Mouse (Mus musculus): ENCODE measurements at regions not wholly inside any gene's neighbourhood (a gene's known extent, or its start where the extent isn't known, plus 50 kb on each side); places are given as distances from the start of the nearest gene placed in this dataset.

DNA sequence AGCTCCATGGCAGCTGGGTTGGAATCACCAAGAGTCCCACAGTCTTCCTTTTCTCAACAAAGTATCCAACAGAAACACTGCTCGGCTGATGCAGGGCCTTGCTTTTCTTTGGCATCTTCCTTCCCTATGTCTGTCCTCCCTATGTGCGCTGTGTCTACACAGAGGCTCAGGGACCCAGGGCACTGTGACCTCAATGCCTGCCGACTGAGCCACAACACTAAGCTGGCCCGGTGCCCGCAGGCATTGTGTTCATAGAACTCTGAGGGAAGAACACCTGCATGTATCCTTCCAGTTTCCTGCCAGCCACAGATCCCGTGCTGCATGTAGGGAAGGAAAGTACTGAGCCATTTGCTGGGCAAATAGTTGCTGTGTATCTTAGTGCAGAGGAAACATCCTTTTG is 109.2 kb downstream of the Ets2 start:
- peak; percentile 82 to 86 for DNase-seq

DNA sequence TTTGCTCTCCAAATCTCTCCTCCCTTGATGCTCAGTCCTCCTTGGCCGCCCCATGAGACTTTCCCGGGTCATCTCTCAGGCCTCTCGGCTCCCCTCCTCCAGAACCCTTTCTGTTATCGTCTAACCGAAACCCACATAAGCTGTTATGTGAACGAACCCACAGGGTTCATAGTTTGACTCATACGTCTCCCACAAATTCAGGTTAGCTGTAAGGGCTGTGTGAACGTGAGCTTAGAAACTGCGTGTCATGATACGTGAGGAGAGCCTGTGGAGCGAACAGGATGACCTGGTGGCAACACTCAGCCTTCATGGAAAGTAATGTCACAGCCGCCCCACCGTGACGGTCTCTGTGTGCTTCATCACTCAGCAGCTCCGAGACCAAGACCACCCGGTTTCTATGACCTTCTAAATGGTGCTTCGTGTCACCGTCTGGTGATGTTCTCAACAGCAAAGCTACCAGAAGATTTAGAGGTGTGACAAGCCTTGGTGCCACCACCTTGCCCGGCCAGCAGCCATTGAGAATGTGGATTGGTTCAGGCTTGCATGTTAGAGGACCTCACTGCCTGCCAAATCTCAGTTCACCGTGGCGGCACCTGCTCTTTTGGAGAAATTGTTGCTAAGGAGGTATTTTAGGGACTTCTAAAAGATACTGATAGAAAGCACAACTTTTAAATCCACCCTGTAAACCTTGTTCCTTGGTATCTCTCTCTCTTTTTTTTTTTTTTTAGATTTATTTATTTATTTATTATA is 107.4 kb downstream of the Ets2 start:
- DNase-seq, result no peak

DNA sequence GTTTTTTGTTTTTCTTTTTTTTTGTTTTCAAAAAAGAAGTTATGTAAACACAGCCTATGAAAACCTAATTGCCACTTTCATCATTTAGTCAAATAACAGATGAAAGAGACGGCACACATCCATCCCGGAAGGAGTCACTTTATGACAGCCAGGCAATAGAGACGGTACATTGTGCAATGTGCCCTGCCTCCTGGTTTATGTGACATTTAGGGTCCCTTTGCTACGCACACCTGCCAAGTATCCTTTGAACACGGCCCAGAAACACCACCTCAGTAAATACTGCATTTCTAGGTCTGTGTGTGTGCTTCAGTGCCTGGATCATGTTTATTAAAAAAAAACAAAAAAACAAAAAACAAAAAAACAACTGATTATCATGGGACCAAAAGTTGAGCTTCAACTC is 104.6 kb downstream of the Ets2 start:
- no peak for DNase-seq

DNA sequence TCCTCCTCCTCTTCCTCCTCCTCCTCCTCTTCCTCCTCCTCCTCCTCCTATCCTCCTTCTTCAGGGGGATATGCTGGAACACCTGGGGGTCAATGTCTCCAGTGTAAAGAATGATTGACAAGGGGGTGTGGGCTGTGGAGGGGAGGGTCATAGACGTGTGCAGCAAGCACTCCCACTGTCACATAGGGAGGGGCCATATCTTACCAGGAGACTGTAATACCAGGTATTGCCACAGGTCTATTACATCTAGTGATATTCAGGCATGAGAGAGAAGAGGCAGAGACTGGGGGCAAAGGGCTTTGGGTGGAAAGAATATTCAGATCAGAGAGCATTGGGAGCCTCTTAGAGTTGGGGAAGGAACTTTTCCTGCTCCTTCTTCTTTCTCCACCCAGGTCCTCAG is 102.3 kb downstream of the Ets2 start:
- DNase-seq, result no peak

DNA sequence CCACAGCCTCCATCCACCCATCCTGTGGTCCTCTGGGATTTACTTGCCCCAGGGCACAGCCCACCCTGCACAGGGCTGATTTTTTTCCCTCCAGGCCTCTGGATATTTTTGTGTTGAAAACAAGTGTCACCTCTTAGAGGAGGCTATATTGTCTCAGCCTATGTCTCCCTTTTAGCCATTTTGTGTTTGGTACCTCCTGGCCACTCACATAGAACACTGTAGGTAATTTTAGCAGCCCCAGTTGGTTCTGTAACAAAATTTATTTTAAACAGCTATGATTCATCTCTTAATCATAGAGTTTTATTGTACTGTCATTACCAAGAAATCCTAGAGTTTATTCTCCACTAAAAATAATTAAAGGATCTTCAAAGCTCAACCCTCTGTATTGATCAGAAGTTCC is 100.8 kb downstream of the Ets2 start:
- DNase-seq, result no peak

DNA sequence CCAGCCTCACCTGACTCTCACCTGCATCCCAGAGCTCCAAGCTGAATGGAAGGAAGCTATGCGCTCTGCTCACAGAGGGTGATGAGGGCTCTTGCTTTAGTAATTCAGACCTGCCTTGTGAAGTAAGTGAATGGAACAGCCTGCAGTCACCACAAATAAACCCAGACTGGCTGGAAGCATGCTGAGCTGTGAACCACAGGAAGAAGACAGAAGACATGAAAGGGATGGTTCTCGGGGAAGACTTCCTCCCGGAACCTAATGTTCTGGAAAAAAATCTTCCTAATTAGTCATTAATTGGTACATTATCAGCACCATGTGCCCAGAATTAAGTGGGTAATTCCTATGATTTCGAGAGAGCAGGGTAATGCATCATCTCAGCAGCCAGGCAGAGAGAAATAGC is 100.3 kb downstream of the Ets2 start:
- DNase-seq, result no peak

DNA sequence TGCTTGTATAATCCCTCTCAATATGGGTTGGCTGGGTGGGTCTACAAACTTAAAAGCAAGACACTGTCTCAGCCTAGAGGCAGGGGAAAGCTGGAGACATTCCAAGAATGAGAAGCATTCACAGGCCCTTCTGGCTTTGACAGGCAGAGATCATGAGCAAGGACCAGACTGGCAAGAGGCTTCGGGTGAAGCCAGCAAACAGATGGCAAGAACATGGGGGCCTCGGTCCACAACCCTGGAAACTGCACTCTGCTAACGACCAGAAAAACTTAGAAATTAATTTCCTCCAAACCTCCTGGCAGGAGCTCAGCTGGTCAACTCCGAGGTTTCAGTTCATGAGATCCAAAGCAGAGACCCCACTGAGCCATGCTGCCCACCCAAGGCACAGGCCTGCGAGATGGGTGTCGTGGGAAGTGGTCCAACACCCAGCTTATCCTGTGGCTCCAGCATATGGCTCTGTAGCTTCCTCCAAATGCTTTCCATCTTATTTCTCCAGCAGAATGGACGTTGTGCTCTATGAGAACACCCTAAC is 99.1 kb downstream of the Ets2 start:
- DNase-seq, result no peak

DNA sequence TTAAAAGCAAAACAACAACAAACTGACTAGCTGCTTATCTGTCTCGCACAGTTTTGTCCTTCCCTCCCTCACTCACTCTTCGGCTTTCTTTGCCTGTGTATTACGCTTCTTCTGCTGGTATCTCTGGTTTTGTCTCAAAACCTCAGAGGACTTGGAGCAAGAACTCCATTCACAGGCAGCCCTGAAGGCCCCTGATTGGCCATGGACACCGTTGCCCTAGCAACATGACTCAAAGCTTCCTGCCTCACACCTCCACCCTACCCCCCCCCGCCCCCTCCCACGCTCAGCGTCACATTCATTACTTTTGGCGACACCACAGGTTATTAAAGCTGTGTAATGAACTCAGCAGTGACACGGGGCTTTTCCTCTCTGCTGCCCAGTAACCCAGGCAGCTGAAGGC is 96.7 kb downstream of the Ets2 start:
- DNase-seq, result no peak

DNA sequence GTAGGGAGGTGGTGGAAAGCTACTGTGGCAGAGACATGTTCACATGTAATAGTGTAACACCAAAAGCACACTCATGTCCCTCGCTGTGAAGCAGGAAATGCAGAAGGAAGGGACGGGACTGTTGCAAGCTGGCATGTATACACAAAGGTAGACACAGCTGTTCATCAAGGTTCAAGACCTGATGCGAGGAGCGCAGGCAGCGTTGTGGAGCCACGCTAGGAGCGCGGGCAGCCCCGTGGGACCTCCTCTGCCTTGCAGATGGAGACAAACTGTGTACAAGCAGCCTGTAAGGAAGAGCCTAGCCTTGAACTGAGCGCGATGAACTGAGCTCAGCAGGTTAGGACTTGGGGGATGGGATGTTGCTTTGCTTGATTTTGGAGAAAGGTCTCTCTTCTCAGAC is 96.2 kb downstream of the Ets2 start:
- DNase-seq, result no peak

DNA sequence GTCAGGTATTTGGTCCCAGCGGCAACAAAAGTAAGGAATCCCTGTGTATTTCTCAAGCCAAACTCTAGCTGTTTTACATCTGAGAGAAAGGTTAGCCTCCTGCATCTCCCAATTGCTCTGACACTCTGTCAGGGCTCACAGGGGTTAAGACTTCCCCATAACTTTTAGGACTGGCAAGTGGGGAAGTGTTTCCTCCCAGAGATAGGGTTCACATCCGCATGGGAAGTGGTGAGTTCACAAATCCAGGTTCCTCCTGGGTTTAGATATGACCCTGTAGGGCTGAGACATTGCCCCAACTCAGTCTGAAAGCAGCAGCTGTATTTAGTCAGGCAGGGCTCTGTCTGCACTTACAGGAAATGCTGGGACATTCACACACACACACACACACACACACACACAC is 95.3 kb downstream of the Ets2 start:
- DNase-seq, result no peak

DNA sequence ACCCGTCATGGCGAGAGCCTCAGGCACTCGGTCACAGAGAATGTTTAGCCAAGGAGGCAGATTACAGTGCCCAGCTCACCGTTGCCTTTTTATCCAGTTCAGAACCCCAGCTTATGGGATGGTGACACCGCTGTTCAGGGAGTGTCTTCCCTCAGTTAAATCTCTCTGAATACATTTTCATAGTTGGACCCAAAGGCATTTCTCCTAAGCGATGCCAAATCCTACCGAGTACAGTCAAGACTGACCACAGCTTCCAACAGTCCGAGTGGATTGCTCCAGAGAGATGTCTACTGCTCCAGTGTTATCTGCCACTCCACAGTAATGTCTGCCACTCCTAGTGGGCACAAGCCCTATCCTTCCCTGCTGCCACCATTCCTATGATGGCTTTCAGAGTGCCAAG is 93.0 kb downstream of the Ets2 start:
- DNase-seq, result no peak

DNA sequence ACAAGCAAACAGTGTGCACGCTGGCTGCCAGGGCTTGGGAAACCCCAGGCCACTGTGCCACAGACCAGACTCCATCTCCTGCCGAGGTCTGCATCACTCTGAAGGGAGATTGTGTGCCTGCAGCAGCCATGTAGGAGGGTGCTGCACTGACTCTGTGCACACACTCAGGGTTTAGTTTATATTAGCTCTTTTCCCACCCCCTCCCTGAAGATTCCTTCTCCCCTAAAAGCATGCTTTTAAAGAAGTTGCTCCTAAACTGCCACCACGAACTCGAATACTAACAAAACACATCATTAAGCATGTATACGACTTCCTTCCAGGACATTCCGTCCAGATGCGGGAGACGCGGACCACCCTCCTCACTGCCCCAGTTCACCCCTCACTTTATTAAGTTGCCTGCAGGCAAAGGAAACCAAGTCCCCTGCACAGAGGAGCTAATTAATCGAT is 92.4 kb downstream of the Ets2 start:
- no peak for DNase-seq

DNA sequence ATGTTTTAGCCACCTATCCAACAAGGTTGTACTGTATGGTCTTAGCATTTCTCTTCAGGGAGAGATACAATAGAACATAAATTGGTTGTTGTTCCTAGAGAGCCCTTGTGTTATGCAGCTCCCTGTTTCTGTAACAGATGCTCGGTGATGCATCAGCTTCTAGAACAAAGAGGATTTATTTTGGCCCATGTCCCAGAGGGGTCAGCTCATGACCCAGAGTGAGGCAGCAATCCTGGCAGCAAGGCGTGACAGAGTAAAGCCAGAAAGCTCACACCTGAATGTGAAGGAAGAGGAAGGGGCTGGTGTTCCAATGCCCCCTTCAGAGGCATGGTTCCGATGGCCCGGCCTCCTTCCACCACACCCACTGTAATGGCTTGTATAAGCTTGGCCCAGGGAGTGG is 88.8 kb downstream of the Ets2 start:
- DNase-seq, result peak; percentile 40 to 59

DNA sequence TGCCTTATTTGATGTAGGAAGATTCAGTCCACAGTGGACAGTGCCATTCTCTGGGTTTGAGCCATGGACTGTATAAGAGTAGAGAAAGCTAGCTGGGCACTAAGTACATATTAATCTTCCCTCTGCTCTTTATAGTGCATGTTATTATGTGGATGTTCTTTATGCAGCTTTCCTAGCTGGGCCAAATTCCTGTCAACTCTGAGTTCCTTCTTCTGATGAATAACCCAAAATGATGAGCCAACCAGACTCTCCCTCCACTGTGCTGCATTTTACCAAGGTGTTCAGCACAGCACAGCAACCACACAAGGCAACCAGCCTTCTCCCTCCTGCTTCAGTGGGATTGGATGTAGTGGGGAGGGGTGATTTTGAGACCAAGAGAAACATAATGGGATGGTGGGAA is 87.7 kb downstream of the Ets2 start:
- no peak for DNase-seq

DNA sequence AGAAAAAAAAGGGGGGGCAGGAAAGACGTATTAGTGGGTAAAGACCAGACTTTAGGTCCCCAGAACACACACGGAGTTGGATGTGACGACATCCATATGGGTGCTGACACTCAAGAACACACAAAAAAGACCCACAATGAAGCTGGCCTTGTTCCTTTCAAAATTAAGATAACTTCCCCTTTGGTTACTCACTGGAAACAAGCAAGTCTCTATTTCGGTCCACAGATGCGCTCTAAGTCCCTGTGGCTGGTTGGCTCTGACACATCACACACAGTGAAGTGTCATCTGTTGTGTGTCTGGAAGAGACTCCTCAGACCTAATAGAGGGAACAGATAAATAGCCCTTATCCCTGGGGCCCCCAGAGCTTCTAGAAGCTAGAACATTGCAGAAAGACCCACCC is 79.8 kb downstream of the Ets2 start:
- DNase-seq, result no peak

DNA sequence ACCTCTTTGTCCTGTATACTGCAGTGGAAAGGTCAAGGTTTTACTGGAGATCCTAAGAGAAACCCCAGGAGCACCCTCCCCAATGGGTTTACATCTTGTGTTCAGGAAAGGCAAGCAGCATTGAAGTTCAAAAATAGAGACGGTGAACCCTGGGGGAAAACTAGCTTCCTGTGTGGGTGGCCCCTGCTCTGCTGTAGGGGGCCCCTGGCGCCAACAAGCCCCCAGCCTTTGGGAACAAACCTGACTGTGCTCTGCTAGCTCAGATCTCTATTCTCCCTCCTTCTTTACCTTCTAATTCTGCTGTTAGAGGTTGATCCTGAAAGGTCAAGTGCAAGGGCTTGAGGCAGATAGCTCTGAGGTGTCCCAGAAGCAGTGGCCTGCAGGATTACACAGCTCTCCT is 78.6 kb downstream of the Ets2 start:
- DNase-seq, result no peak

DNA sequence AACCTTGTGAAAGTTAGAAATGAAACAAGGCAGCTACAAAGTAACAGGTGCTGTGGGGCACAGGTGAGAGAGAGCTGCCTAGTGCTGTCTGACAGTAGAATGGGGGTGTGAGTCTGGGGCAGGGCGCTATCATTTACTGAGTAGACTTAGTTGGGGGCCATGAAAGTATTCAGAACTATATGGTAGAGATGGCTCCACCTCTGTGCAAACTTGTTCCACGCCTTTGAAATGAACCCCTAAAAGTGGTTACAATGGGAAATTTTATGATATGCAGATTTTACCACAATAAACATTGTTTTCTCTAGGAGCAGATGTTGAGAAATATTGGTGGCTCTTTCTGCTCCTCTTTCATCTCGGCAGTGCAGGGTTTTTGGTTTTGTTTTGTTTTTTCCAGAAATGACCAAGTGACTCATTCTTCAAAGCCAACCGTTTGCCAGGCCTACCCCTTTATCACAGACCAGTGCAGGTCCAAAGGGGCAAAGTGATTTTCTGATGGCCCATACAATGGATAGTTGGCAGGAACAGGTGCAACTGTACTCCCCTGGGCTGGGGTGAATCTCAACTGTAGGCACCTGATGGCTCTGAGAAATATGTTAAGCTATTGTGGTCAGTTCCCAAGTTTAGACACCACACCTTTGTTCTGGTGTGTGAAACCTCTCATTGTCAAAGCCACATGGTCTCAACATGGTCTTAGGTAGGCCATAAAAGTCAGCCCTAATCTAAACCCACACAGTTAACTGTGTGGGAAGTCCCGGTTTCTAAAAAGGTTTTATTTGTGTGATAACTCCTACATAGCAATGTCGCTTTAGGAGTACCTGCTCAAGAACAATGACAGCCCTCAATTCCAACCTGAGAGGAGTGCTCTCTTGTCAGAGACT is 77.2 kb downstream of the Ets2 start:
- no peak for DNase-seq

DNA sequence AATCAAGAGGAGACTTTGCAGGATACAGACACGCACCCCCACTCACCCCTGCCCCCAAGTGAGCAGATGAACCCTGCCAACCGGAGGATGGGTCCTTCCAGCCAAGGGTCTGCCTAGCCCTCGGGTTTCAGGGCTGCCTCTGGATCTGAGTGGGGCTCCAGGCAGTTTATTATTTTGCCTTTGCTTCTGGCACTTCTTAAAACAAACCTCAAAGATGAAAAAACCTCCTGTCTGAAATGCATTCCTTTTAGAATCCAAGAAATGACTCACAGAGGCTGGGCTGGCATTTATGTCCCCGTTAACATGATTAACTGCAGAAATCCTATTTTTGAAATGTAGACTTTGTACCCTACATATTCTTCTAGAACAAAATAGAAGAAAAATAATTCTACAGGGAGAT is 76.3 kb downstream of the Ets2 start:
- no peak for DNase-seq

DNA sequence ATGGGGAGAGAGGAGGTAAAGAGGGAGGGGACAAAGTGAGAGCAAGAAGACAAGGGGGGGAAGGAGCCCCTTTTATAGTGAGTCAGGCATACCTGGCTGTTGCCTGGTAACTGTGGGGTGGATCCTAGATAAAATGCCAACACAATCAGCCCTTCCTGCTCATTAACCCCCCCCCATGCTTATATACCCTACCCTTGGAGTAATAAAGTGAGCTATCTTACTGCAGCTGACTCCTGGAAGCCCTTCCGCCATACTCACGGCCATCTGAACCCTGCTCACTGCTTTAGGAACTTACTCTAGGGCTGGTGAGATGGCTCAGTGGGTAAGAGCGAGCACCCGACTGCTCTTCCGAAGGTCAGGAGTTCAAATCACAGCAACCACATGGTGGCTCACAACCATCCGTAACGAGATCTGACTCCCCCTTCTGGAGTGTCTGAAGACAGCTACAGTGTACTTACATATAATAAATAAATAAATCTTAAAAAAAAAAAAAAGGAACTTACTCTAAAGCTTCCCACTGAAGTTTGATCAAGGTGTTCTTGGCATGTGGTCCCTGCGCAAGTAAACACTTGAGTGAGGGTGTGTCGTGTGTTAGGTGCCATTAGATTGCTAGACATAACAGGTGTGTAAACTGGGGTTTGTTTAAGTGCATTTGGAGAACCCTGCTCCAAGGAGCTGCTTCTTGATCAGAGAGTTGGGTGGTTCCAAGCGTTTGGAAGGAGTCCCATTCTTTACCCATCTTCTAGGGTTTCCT is 74.9 kb downstream of the Ets2 start:
- no peak for DNase-seq

DNA sequence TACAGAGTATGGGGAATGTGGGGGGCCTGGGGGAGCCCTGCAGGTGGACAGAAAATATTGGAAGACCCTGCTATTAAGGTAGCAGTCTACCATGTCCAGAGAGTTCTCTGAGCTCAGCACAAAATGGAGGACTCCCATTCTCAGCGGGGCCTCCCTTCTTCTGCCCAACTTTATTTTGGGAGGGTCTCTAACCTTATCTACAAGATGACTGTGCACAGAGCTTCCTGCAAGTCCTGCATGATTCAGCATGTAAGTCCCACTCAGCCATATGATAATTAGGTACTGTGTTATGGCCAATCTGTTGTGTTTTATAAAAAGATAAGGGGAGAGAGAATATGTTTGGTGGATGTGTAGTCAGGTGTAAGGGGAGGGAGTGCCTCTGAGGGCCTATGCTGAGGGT is 74.1 kb downstream of the Ets2 start:
- DNase-seq, result no peak

DNA sequence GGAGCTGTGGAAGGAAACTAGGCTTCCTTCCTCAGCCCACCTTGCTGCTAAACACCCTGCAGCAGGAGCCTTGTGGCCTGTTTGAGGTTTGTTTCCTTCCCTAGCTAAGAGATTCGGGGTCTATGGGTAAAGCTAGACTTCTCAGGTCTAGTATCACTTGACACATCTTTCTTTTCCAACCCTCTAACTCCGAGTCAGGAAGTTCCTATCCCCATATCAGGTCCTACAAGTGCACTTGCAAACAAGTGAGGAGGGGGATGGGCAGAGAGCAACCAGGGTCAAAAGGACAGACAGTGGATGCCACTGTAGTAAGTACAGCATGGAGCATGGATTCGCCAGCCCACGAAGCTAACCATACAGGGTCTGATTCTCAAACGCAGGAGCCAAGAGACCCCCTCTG is 73.5 kb downstream of the Ets2 start:
- DNase-seq, result no peak

DNA sequence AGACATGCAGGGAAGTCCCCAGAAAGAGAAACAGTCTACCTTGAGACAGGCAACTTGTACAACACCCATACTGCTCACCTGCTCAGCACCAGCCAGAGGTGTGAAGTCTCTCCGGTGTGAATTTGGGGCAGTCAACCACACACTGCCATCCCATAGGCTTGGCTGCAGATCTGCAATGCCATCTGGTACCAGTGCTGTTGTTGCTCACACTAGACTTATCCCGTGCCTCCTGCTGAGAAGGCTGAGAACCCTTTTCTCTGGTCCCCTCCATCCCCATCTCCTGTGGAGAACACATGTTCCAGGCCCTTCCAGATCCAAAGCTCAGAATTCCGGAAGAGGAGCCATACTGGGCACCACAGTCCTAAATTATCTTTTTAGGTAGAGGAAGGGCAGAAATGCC is 71.3 kb downstream of the Ets2 start:
- DNase-seq, result no peak
